Mouse (Mus musculus) ES-E14 (cell line): ENCODE results near the gene Nampt. TPM values are rescaled to one million over a fixed set of nuclear protein-coding genes. Genes with fewer than 3 reads are reported as not detected.

Experiments
- DNase-seq: peaks from one replicate; pipeline ENCODE4 v3.0.0-alpha.2; 2013; ENCODE audit warnings: low read depth, low spot score
- H3K27ac ChIP-seq: 2 replicates; pipeline ENCODE4 v1.5.1; 2012; ENCODE audit warnings: low read depth, mild to moderate bottlenecking, low read length, moderate library complexity, mixed read lengths; ENCODE audit not compliant: poor library complexity, insufficient read depth, severe bottlenecking
- H3K36me3 ChIP-seq: 2 replicates; pipeline ENCODE4 v1.6.1; 2012; ENCODE audit warnings: mild to moderate bottlenecking, low read length, moderate library complexity, mixed read lengths; ENCODE audit not compliant: control insufficient read depth, poor library complexity, insufficient read depth, severe bottlenecking
- H3K4me1 ChIP-seq, 2 experiments: fragments of 150-350 bp in 1 of 2; sonication (generic) in 1 of 2; 2 replicates each; pipeline ENCODE4 v1.6.1; 2012; ENCODE audit warnings: low read length in 2 of 2, mild to moderate bottlenecking in 1 of 2, mixed read lengths in 1 of 2; ENCODE audit not compliant: control insufficient read depth in 2 of 2, insufficient read depth in 2 of 2, poor library complexity in 1 of 2
- H3K4me3 ChIP-seq, 2 experiments: fragments of 150-350 bp in 1 of 2; sonication (generic) in 1 of 2; 2 replicates each; pipeline ENCODE4 v1.5.1; 2012; ENCODE audit warnings: low read length in 2 of 2, low read depth in 1 of 2, mild to moderate bottlenecking in 1 of 2, mixed read lengths in 1 of 2; ENCODE audit not compliant: insufficient read depth in 1 of 2, poor library complexity in 1 of 2, severe bottlenecking in 1 of 2
- H3K9ac ChIP-seq: 2 replicates; pipeline ENCODE4 v1.6.1; 2012; ENCODE audit warnings: low read depth, mild to moderate bottlenecking, low read length, mixed read lengths; ENCODE audit not compliant: poor library complexity, insufficient read depth, severe bottlenecking
- H3K9me3 ChIP-seq: fragments of 150-350 bp; sonication (generic); 2 replicates; pipeline ENCODE4 v1.6.1; 2012; ENCODE audit warnings: low read depth, mild to moderate bottlenecking, low read length; ENCODE audit not compliant: control insufficient read depth, insufficient read depth
- CHD2 ChIP-seq: IDR thresholded peaks from 2 replicates; pipeline ENCODE4 v1.6.1; 2014; ENCODE audit warnings: mild to moderate bottlenecking, low read depth, low read length, inconsistent platforms
- HCFC1 ChIP-seq: IDR thresholded peaks from 2 replicates; pipeline ENCODE4 v1.6.1; 2012; ENCODE audit warnings: low read length, inconsistent platforms, borderline replicate concordance; ENCODE audit not compliant: insufficient read depth
- MAFK ChIP-seq: IDR thresholded peaks from 2 replicates; pipeline ENCODE4 v1.6.1; 2014; ENCODE audit warnings: mild to moderate bottlenecking, low read depth, low read length, inconsistent platforms; ENCODE audit not compliant: insufficient read depth
- ZC3H11A ChIP-seq: IDR thresholded peaks from 2 replicates; pipeline ENCODE4 v1.6.1; 2012; ENCODE audit warnings: low read depth, mild to moderate bottlenecking, inconsistent platforms, low read length, borderline replicate concordance
- ZNF384 ChIP-seq: IDR thresholded peaks from 2 replicates; pipeline ENCODE4 v1.6.1; 2012; ENCODE audit warnings: low read depth, low read length, inconsistent platforms
- in situ Hi-C, 2 experiments: fragments of 600-800 bp; cut with MboI; formaldehyde crosslinking; loops; one replicate each; pipeline ENCODE4 v1.15.1; 2025; ENCODE audit warnings: low sequenced_read_pairs in 2 of 2, inconsistent platforms in 1 of 2; ENCODE audit not compliant: unreplicated experiment in 2 of 2
- total RNA-seq: library from RNA; depleted of rRNA; stranded (reverse); fragments of 300-350 nt; gene quantifications from 2 replicates; pipeline ENCODE4 v1.2.3, GENCODE M21; 2012

The Nampt gene
- total RNA-seq, 1 experiment: 48.9 TPM

DNA sequence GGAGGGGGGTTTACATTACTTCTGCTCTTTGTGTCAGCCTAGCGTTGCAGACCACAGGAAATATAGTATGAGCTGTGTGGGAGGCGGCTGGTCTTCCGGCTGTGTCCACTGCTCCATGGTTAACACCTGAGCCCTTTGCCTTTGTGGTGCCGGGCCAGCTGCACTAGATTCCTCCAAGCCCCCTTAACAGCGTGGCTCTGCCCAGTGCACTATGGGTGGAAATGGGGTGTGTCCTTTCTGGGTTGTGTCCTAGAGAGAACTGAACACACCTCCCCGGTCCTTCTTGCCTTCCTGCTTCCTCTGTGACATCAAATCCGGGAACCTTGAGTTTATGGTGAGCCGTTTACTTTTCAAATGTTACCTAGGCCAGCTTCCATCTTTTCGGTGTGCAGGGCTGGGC is 58.2 kb downstream of the Nampt start:
- TF ChIP-seq MAFK: no peak
- TF ChIP-seq HCFC1: no peak
- TF ChIP-seq ZNF384: no peak
- no peak for TF ChIP-seq ZC3H11A
- TF ChIP-seq CHD2: no peak
- Histone ChIP-seq H3K36me3 (no peaks in the 10 kb centered on the region), H3K9me3 (no peaks in the 10 kb centered on the region), H3K9ac (no peak overlapping the region), H3K27ac (no peak overlapping the region), H3K4me1 (no peaks in the 10 kb centered on the region), H3K4me3 (no peak overlapping the region)
- no peak for DNase-seq
- in situ Hi-C loops: loop anchor here in 1 of 2 experiments (25.0 kb wide), 1 partner anchor 240 kb away; no protein-coding TSS in a partner anchor

DNA sequence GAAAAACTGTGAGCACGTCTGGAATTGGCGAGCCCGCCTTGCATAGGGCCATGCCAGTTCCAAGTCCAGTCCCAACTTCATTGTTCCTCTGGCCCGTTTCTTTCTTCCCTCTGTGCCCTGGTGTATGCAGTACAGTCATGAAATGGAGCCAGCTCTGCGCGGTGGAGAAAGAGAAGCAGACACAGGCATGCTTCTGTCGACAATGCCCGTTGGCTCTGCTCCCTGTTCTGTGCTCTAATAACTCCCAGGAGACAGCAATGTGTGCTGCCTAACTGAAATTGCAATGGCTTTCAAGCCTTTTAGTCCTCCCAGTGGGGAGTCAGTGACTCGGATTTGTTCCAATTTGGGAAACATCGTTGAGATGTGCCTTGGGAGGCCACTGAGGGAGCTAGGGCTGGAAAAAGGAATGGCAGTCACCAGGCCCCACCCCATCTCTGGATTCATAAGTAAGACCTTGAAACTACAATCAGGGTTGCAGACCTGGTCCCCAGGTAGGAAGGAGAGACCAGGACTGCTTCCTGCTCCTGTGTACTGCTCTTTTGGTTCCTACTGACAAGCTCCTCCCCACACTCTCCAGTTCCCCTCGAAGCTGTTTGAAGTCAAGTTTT is 58.7 kb downstream of the Nampt start:
- H3K9me3 ChIP-seq: no peaks in the 10 kb centered on the region
- no peak for DNase-seq
- no peak overlapping the region for H3K27ac ChIP-seq
- TF ChIP-seq MAFK: no peak
- TF ChIP-seq CHD2: no peak
- no peak for TF ChIP-seq ZC3H11A
- TF ChIP-seq ZNF384: no peak
- TF ChIP-seq HCFC1: no peak
- H3K4me1 ChIP-seq: no peaks in the 10 kb centered on the region
- H3K4me3 ChIP-seq: no peak overlapping the region
- in situ Hi-C loops: loop anchor here in 1 of 2 experiments (25.0 kb wide), 1 partner anchor 241 kb away; no protein-coding TSS in a partner anchor
- H3K36me3 ChIP-seq: no peaks in the 10 kb centered on the region
- no peak overlapping the region for H3K9ac ChIP-seq

DNA sequence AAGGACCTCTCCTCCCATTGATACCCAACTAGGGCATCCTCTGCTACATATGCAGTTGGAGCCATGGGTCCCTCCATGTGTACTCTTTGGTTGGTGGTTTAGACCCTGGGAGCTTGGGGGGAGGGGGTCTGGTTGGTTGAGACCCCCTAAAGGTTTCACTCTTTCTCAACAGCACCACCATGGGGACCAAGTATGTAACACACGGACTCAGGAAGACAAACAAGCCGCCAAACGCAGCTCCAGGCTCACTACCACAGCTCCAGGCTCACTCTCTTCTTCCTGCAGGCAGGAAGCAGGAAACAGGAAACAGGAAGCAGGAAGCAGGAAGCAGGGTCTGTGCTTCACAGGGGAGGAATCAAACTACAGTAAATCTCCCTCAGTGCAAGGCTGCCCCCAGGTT is 60.0 kb downstream of the Nampt start:
- no peak for DNase-seq
- in situ Hi-C loops: loop anchor here in 1 of 2 experiments (25.0 kb wide), 1 partner anchor 242 kb away; no protein-coding TSS in a partner anchor
- no peaks in the 10 kb centered on the region for H3K9me3 ChIP-seq
- no peak overlapping the region for H3K9ac ChIP-seq
- no peak for TF ChIP-seq ZC3H11A
- TF ChIP-seq CHD2: no peak
- no peak for TF ChIP-seq ZNF384
- TF ChIP-seq MAFK: no peak
- TF ChIP-seq HCFC1: no peak
- H3K4me3 ChIP-seq: no peak overlapping the region
- H3K36me3 ChIP-seq: no peaks in the 10 kb centered on the region
- H3K27ac ChIP-seq: no peak overlapping the region
- H3K4me1 ChIP-seq: no peaks in the 10 kb centered on the region

DNA sequence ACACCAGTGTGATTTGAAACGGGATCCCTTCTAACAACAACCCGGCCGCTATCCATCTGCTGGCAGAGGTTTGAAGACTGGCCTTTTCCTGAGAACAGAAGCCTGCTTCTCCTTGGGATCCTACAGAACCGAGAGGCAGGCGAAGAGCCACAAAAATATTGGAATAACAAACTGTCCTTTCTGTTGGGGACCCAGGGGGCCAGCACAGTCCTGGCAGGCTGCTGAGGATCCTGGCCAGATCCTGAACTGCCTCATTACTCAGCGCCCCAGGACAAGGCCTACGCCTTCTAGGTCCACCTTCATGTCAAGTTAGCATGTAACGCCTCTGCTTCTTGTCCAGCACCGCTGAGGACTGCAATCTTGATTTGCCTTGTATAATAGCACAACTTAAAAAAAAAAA is 65.0 kb downstream of the Nampt start:
- no peak overlapping the region for H3K27ac ChIP-seq
- H3K9ac ChIP-seq: no peak overlapping the region
- TF ChIP-seq CHD2: no peak
- no peaks in the 10 kb centered on the region for H3K4me1 ChIP-seq
- H3K4me3 ChIP-seq: no peak overlapping the region
- DNase-seq: no peak
- in situ Hi-C loops: loop anchor here in 1 of 2 experiments (25.0 kb wide), 1 partner anchor 247 kb away; no protein-coding TSS in a partner anchor
- no peaks in the 10 kb centered on the region for H3K36me3 ChIP-seq
- H3K9me3 ChIP-seq: no peaks in the 10 kb centered on the region

DNA sequence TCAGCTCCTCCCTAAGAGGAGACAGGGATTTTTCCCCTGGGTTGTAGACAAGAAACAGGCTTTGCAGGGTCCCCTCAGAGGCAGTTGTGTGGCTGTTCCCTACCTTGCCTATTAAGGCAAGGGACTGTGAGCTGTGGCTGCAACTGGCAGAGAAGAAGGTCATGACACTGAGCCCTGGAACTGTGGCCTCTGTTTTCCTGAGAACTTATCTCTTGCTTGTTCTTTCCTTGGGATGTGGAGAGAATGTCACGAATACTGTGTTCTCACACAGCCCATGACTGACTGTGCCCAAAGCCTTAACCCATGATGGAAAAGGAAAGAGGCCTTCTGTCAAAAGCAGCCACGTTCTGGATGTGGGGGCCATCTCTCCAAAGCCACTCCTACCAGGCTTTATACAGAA is 65.7 kb downstream of the Nampt start:
- in situ Hi-C loops: loop anchor here in 1 of 2 experiments (25.0 kb wide), 1 partner anchor 248 kb away; no protein-coding TSS in a partner anchor
- no peak overlapping the region for H3K4me3 ChIP-seq
- H3K36me3 ChIP-seq: no peaks in the 10 kb centered on the region
- H3K9me3 ChIP-seq: no peaks in the 10 kb centered on the region
- H3K4me1 ChIP-seq: no peaks in the 10 kb centered on the region
- TF ChIP-seq MAFK: no peak
- H3K9ac ChIP-seq: no peak overlapping the region
- no peak overlapping the region for H3K27ac ChIP-seq
- DNase-seq: no peak
